Mouse (Mus musculus): ENCODE measurements around the gene Hoxd11.

Gene Hoxd11

DNA sequence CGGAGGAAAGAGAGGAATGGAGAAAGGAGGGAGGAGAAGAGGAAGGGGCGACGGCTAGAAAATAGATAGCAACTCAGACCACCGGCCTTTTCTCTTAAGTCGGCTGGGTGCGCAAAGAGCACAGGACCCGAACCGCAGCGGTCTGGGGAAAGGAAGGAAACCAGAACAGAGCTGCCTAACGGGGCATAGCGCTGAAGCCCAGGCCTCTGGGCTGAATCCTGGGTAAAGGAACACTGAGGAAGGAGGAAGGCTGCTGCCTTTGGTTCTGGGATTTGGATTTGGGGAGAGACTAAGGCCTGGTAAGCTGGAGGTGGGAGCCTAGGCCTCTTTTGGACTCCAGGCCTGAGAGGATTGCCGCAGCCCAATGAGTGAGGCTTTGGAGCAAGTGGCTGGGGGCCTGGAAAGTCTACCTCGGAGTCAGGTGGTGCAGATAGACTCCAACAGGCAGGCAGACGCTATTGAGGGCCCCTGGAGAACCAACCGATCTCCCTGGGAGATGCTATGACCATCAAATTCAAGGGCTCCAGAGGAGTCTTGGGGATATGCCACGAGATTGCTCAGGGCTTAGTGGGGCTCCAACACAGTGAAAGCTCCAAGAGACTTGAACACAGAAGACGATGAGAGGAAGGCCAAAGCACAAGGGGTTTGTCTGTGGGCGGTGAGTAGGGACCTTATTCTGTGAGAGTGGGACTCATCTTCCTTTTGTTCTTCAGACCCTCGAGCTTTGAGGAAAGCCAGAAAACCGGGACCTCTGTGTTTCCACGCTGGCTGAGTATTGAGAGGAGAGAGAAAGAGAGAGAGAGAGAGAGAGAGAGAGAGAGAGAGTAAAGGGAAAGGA lies 1.4 kb downstream of the Hoxd11 start:
- DNase-seq (ENCODE audit: extremely low read depth, low read depth) = no peak

DNA sequence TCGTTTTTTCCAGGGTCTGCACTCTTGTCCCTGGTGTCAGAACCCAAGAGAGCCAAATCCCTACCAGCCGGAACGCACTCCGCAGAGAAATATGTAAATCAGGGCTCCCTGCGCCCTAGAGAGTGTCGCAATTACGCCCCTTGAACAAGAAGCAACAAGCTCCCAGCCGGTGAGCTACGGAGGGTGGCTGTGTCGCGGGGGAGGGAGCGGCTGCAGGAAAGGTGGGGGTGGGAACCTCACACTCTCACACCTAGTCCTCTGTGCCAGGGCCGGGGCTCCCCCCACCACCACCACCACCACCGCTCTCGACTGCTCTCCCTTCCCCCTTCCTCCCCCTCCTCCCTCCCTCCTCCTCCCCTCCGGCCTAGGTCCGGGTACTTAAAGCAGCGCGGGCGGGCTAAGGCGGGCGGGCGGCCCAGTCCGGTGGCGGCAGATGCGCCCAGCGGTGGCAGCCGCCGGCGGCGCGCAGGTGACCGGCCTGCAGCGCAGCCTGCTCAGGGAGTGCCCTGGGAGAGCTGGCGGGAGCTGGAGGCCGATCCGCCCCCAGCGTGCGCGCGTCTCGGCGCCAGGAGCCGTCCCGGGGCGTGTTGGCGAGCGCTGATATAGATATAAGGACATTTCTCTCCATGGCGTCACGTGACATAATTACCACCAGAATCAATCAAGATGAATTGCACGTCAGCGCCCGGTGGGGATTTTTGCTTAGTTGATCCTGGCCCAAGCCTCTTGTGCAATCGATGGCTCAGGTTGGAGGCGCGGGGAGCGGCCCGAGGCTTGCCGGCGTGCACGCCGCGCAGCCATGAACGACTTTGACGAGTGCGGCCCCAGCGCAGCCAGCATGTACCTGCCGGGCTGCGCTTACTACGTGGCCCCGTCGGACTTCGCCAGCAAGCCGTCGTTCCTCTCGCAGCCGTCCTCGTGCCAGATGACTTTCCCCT lies 2.5 kb downstream of the Hoxd11 start:
- DNase-seq (ENCODE audit: extremely low read depth, low read depth) = no peak

DNA sequence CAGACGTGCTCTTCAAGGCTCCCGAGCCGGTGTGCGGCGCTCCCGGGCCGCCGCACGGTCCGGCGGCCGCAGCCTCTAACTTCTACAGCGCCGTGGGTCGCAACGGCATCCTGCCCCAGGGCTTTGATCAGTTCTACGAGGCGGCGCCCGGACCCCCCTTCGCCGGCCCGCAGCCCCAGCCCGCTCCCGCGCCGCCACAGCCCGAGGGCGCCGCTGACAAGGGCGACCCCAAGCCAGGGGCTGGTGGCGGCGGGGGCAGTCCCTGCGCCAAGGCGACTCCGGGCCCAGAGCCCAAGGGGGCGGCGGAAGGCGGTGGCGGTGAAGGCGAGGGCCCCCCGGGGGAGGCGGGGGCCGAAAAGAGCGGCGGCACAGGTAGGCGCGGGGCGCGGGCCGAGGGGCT lies 3.4 kb downstream of the Hoxd11 start:
- DNase-seq (ENCODE audit: extremely low read depth, low read depth) = no peak

DNA sequence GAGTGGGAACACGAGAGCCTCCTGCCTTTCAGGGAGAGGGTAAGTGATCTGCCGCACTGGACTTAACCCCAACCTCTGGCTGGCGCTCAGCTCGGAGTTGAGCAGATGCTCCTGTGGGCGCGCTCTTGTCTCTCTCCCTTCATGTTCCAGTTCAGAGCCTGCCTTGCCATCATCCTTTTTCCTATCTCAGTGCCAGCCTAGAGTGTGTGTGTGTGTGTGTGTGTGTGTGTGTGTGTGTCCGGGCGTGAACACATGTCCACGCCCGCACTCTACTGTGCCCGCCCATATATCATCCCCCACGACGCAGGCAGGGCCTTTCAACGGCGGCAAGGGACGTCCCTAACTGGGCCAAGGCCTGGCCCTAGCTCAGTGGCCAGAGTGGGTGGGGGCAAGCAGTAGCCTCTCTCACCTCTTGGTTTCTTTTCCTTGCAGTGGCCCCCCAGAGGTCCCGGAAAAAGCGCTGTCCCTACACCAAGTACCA lies 4.2 kb downstream of the Hoxd11 start:
- DNase-seq (ENCODE audit: extremely low read depth, low read depth) = no peak

DNA sequence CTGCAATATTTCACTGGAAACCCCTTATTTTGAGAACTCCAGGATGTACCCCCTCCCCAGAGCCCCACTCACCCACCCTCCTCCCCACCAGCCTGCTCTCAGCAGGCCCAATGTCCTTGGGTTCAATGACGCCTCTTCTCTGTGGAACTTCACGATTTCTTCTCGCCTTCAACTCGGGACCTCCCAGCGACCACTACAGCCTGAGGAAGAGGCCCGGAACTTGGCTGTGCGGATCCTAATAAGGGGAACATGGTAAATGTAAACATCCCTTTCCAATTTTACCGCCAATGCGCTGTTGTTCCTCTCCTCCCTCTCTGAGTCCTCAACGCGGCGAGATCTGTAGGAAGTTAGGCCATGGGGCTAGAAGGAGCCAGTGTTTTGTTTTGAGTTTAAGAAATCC lies 4.7 kb downstream of the Hoxd11 start:
- DNase-seq (ENCODE audit: extremely low read depth, low read depth) = no peak

DNA sequence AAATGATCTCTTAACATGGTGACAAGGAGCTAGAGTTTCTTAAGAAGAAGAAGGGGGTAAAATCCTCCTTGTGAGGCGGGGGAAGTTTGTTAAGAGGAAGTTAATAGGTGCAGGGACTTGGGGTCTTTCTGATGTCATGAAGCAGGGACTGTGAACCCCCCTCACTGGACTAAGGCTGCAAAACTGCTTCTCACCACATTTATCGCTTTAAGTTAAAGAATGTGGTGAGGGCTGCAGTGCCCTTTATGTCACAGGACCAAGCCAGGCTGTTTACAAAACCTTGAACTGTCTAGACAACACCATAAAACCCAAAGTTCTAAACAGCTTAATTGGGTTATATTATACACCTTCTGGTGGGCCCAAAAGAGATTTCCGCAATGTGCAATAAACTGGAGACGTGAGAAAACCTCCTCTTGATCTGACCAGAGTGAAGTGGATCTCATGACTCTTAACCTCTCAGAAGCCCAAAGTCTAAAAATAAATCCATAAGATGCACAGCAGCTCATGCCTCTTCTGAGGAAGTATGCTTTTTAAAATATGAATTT lies 5.8 kb downstream of the Hoxd11 start:
- DNase-seq (ENCODE audit: extremely low read depth, low read depth) = no peak

DNA sequence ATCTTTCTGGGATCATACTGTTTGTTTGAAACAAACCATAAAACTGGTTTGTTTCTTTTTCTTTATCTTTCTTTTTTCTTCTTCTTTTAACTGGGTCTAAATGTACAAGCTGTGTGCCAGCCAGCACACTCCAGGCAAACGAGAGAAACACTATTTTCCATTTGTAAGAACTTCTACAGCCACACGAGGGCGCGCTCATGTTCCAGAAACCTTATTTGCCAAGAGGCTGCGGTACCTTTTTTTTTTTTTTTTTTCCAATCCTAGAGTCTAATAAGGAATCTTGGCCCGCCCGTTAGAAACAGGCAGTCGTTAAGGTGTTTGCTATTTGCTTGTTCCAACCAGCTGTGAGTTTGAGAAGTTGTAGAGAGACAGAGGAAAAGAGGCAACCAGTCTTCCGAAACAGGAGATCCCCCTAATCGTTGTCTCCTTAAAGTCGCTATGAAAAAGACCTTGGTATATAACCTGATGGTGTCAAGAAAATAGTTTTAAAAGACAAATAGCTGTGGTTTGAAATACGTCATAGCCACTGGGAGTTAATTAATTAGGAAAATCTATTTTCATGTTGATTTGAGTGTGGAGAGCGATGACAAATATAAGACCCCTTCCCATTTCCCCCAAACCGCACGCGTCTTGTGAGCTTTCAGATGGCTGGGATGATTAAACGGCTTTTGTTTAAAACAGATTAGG lies 7.1 kb downstream of the Hoxd11 start:
- no peak for DNase-seq (ENCODE audit: extremely low read depth, low read depth)

DNA sequence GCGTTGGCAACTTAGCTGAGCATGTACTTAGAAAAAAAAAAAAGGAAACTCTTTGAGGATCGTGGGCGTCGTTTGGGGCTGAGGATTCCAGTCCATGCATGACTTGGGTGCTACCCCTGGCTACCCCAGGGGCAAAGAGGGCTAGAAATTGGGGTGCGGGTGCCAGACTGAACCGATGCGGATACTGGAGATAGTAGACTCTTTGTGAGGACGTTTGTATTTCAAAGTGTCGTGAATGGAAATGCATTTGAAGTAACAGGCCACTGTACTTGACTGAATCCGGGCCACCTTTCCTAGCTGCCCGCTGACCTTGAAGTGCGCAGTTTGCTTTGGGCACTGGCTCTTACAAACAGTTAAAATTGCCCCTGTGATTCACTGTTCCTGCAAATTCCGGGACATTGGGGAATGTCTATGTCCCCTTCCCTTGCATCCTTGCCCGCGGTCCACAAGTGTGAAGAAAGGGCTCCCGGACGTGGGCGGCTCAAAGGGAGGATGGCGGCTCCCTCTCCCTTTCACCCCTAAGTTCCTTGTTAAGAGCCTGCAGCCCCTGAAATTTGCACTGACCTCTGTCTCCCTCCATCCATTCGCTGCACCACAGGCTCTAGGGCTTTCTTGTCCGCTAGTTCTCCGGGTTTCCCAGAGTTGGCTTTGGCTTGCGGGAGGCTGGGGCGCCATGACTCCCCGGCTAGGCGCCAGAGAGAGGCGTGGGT lies 7.8 kb downstream of the Hoxd11 start:
- no peak for DNase-seq (ENCODE audit: extremely low read depth, low read depth)

DNA sequence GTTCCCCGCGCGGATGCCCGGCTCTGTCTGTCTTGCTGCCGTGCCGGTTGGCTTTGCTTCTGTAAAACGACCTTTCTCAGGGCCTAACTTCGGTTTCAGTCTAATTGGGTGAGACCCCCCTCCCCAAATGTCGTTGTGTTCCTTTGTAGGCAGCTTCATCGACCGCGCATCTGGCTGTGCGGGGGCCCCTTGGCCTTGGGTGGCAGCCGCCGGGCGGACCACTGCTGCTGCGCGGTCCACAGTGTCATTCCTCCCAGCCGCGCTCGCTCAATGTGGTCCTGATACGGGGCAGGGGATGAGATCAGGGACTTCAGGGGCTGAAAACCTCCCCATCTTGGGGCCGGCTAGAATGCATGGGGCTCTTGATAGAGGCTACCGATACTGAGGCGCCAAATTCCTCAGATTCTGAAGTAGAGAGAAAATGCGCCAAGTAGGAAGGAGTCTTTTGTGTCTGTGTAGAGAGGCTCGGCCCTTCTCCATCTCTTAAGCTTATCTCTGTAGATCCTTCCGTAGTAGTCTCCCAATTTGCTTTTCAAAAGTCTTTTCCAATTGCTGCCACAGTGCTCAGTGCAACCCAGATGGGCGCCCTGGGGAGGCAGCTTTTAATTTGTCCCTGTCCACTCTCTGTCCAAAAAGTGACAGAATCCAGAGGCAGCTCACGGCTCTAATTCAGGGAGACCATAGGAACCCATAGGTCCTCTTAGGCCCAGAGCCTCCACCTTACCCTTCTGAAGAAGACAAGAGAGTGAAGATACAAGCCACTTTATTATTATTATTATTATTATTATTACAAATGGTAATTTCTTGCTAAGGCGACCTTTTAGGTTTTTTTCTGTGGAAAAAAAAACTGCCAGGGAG lies 8.6 kb downstream of the Hoxd11 start:
- DNase-seq (ENCODE audit: extremely low read depth, low read depth) = no peak

DNA sequence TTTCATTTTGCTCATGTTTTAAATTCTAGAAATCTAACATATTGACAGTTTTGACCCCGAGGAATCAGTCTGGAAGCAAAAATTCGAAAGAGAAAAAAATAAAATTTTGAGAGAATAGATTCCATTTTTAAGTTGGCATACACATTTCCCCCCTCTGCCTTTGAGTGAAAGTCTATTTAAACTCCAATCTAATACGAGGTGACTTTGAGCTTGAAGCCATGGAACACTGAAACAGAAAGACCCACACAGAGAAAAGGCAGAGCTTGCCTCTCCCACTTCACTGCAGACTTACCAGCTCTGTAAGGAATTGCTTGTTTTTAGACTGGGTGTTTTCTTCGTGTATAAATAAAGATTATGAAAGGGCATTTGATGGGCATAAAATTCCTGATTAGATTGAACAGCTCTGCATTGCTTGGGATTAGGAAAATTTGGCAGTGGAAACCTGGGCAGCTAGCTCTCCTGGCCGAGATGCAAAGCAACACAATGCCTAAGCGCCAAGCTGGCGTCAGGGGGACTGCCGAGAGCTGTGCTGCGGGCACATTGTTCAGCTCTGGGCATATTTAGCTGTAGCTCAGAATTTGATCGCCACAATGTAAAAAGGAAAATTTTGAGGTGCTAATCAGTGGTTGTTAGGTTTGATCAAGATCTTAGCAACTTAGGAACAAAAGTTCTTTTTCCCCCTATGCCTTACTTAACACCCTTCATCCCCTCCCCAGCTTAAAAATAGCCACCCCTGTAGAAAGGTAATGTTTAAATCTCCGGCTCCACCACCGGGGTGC lies 9.6 kb downstream of the Hoxd11 start:
- DNase-seq (ENCODE audit: extremely low read depth, low read depth) = no peak

DNA sequence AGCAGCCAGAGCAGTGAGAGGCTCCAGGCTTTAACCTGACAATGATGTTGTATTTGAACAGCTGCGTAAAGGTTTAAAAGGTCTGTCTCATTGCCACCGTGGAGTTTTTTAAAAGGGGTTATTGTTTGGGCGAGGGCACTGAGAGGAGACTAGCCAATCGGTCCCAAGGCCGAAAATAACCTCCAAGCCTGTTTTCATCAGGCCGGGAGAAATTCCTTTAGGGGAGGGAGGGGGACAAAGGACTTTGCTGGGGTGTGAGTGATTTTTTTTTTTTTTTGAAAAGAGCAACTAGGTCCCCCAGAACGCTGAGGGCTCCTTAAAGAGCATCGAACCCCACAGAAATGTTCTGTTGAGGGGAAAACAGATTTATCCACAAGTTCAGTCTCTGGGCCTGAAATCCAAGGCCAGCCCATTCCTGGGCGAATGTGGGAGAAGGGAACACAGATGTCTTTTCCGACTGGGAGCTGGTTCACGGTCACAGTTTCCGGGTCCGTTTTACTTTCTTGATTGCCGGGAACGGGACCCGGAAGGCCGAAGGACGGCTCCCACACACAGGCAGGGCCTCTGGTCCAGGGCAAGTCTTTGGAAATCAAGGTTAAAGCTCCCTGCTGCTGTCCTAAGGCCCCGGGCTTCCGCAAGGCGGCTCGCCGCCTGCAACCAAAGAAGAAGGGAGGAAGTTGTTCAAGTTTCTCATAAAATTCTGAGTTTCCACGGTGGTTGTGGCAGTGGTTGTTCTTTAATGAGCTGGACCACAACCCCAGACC lies 10.4 kb downstream of the Hoxd11 start:
- no peak for DNase-seq (ENCODE audit: extremely low read depth, low read depth)

DNA sequence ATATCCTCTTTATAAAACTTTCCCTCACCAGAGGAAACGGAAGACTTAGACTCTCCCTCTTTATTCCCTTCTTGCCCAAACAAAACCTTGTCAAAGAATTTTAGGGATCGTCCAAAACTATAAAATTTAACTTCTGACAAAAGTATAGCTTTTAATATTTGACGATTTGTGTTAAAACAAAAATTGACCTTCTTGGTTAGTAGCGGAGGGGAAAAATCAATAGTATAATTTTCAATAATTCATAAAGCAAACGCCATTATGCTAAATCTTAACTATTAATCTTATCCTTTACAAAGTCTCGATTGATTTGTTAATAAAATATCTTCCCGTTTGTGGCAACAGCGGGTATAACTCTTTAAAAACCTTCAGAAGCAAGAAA lies 11.0 kb downstream of the Hoxd11 start:
- no peak for DNase-seq (ENCODE audit: extremely low read depth, low read depth)

DNA sequence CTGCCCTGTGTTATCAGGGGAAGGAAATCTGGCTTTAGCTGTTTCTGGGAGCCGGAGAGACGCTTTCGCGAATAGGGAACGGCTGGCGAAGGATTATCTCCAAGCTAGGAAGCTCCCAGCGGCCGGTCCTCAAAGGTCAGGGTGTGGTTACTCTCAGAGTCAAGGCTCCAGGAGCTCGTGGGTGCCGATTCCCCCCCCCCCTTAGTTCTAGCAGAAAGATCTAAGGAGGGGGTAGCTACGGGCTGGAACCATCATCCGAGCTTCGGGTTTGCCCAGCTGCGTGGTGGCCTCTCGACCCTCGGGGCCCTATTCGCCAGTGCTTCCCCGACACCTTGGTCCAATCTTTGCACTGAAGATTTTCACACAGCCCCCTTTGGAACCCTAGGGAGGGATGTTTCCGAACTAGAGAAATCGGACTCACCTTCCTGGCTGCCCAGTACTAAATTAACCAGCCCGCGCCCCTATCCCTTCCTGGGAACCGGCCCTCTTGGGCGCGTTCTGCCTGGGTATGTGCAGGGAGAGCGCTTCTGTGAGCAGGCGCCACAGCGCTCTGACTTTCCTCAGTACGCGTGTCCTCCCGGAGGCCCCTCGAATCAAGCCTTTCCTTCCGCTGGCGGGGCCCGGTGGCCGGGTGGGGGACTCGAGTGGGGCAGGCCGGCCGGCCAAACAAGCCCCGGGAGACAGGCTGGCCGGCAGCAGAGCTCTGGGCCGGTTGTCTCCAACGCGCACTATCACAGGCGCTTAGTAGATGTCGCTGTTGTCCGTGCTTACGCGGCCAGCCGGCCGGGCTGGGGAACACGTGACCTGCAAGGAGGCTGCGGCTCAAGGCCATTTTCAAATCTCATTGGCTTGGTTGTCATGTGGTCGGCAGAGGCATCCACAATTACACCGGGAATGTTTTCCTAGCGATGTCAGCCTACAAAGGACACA lies 11.9 kb downstream of the Hoxd11 start, which contains the start of gene Hoxd10:
Gene Hoxd10 (plus strand): TSS at position 903 of the 930 bp plus-strand sequence.
- no peak for DNase-seq (ENCODE audit: extremely low read depth, low read depth)

DNA sequence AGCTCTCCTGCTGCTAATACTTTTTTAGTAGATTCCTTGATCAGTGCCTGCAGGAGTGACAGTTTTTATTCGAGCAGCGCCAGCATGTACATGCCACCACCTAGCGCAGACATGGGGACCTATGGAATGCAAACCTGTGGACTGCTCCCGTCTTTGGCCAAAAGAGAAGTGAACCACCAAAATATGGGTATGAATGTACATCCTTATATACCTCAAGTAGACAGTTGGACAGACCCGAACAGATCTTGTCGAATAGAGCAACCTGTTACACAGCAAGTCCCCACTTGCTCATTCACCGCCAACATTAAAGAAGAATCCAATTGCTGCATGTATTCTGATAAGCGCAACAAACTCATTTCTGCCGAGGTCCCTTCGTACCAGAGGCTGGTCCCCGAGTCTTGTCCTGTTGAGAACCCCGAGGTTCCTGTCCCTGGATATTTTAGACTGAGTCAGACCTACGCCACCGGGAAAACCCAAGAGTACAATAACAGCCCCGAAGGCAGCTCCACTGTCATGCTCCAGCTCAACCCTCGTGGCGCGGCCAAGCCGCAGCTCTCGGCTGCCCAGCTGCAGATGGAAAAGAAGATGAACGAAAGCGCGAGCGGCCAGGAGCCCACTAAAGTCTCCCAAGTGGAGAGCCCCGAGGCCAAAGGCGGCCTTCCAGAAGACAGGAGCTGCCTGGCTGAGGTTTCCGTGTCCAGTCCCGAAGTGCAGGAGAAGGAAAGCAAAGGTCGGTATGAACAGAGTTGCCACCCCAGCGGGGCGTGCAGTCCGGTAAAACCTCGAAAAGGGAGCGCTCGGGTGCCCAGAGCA lies 12.8 kb downstream of the Hoxd11 start:
- no peak for DNase-seq (ENCODE audit: extremely low read depth, low read depth)

DNA sequence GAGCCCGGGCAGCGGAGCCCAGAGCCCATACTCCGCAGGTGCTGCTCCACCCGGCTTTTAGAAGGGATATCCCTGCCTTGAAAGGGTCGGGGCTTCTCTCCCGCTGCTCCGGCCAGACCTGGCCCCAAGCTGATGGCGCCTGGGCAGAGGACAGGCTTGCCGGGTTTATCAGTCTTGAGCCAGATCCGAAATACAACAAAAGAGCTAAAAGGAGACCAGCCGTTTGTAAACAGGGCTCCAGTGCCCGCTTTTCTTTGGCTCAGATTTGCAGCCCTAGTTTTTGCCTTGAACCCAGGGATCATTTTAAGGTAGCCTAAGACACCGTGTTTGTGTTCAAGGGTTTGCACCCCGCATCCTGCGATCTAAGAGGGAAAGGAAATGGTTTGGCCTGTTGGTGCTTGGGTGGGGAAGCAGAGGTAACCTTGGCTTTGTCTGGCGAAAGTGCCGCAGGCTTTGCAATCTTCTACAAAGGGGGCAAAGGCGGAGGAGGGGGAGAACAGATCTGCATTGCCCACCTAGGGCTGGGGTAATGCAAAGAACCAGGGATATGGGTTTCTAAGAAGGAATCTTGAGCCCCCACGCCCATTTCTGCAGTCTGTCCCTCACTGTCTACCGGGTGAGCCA lies 13.6 kb downstream of the Hoxd11 start:
- DNase-seq (ENCODE audit: extremely low read depth, low read depth) = no peak

DNA sequence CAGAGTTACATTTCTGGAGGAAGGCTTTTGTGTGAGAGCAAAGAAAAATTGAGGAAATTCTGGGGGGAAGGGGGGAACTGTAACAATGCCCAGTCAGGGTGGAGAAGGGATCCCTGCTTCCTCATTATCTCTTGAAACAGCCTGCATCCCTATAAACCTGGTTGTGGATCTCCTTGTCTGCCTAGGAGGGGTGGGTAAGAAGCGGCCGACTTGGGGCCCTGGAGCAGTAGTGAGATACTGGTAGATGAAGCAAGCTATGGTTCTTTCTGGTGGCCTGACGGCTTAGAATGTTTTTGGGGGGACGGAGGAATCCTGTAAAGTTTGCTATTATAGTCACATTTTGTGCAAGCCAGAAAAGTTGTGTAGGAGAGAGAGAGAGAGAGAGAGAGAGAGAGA lies 14.1 kb downstream of the Hoxd11 start:
- no peak for DNase-seq (ENCODE audit: extremely low read depth, low read depth)
